Mouse (Mus musculus): Measurements from ENCODE around the gene Psen2. TPM values are rescaled to one million over a fixed set of nuclear protein-coding genes. Genes with fewer than 3 reads are reported as not detected.

Gene Psen2
- 10 to 100 TPM; 18.8 to 22.6 TPM for total RNA-seq (2023)

GRCm38 (mm10) chr1:180263364-180263997, at the start of gene Psen2:
TSS of gene Psen2 (minus strand) at chr1:180263438.

GRCm38 (mm10) chr1:180198959-180199714, 64.1 kb downstream of the Psen2 start, which contains the start of gene Coq8a:
TSS of gene Coq8a (minus strand) at chr1:180199602.

Other genes starting within 250 kb of the Psen2 start
- gene Coq8a, start 63.8 kb downstream of the Psen2 start, total RNA-seq (2023): 1 to 10 TPM; 6.0 to 7.9 TPM
- gene Itpkb, start 67.0 kb upstream of the Psen2 start, total RNA-seq (2023): 10 to 100 TPM; 43.9 to 49.5 TPM
- gene Stum, start 220.1 kb upstream of the Psen2 start, total RNA-seq (2023): under 1 TPM; 0.07 to 0.11 TPM

All from neutrophil, adult 83 days (primary cell).